Mouse (Mus musculus): ENCODE measurements around the gene Mib2.
A peak's percentile ranks its signal among the peaks of the same experiment; 100 is the strongest.
"Not testable (repeated sequence)": the region's sequence is repeated elsewhere in the genome, so short reads cannot be mapped to it uniquely, and the experiment has no call there.

The Mib2 gene

GRCm38 (mm10) chr4:155668689-155669597, at the start of gene Mib2:
TSS of gene Mib2 (minus strand) at chr4:155669198.
- DNase-seq: peak; percentile 92 to 96

- no peak for DNase-seq
Measured at GRCm38 (mm10) chr4:155710521-155711252, 41.7 kb upstream of the Mib2 start.

GRCm38 (mm10) chr4:155708988-155709387, 40.0 kb upstream of the Mib2 start:
- DNase-seq: no peak

GRCm38 (mm10) chr4:155708582-155708981, 39.6 kb upstream of the Mib2 start:
- DNase-seq: no peak

GRCm38 (mm10) chr4:155705592-155705929, 36.6 kb upstream of the Mib2 start:
- no peak for DNase-seq

GRCm38 (mm10) chr4:155704721-155705591, 36.0 kb upstream of the Mib2 start, which contains the start of gene Ssu72:
TSS of gene Ssu72 (plus strand) at chr4:155704800.
- DNase-seq: peak; percentile 86 to 94

GRCm38 (mm10) chr4:155703425-155703929, 34.5 kb upstream of the Mib2 start:
- DNase-seq: no peak

- no peak for DNase-seq
Measured at GRCm38 (mm10) chr4:155700425-155700824, 31.4 kb upstream of the Mib2 start.

GRCm38 (mm10) chr4:155696261-155697255, 27.6 kb upstream of the Mib2 start:
- DNase-seq: no peak

GRCm38 (mm10) chr4:155695531-155696062, 26.6 kb upstream of the Mib2 start:
- no peak for DNase-seq

GRCm38 (mm10) chr4:155694482-155695401, 25.7 kb upstream of the Mib2 start:
- peak; percentile 43 to 65 for DNase-seq

- peak; percentile 48 to 73 for DNase-seq
Measured at GRCm38 (mm10) chr4:155694111-155694481, 25.1 kb upstream of the Mib2 start, which contains the start of gene Fndc10. TSS of gene Fndc10 (plus strand) at chr4:155694342.

GRCm38 (mm10) chr4:155692421-155692820, 23.4 kb upstream of the Mib2 start:
- DNase-seq: no peak

- no peak for DNase-seq
Measured at GRCm38 (mm10) chr4:155690571-155691375, 21.8 kb upstream of the Mib2 start.

GRCm38 (mm10) chr4:155687764-155688163, 18.8 kb upstream of the Mib2 start:
- DNase-seq: not testable (repeated sequence)

- DNase-seq: not testable (repeated sequence)
Measured at GRCm38 (mm10) chr4:155683670-155684277, 14.8 kb upstream of the Mib2 start.

- no peak for DNase-seq
Measured at GRCm38 (mm10) chr4:155675991-155676390, 7.0 kb upstream of the Mib2 start.

- no peak for DNase-seq
Measured at GRCm38 (mm10) chr4:155672082-155672481, 3.1 kb upstream of the Mib2 start.

Measured in spleen, adult 18-20 months (tissue).